ENCODE assay signal across 46 mouse cellular contexts in the genomic region with DNA sequence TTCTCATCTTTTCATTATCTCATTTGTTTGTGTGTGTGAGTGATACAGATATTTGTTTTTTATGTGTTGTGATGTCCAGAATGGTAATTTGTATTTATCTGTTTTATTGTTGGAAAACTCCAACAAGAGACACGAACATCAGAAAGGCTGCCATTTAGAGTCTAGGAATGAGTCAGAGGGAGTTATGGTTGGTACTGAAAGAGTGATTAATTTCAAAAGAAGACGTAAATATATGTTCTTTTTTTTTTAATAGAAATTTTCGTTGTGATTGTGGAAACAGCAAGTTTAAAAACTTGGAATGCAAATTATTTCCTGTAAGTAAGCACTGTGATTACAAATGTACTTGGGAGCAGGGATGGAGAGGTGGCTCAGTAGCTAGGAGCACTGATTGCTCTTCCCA. TPM values are rescaled to one million over a fixed set of nuclear protein-coding genes. Genes with fewer than 3 reads are reported as not detected.
"Had no signal": no experiment of that assay in that cellular context is flagged by ENCODE, and none has a peak within 500 bp of the region (broad histone marks: within the 10 kb centered on the region; RNA-seq: fewer than 3 reads in every experiment).

No protein-coding gene starts in this region.

- H3K4me2 ChIP-seq: limb, embryonic 12.5 days; limb, embryonic 13.5 days; limb, embryonic 15.5 days; liver, embryonic 11.5 days; liver, embryonic 12.5 days; liver, embryonic 13.5 days; liver, embryonic 15.5 days; lung, embryonic 14.5 days; lung, embryonic 15.5 days; midbrain, embryonic 11.5 days; midbrain, embryonic 12.5 days; midbrain, embryonic 13.5 days; midbrain, embryonic 15.5 days had no signal

- H3K9ac ChIP-seq: limb, embryonic 12.5 days; limb, embryonic 13.5 days; limb, embryonic 15.5 days; liver, embryonic 12.5 days; liver, embryonic 13.5 days; liver, embryonic 14.5 days; liver, embryonic 15.5 days; liver, postnatal 0 days; lung, embryonic 14.5 days; lung, embryonic 15.5 days; midbrain, embryonic 12.5 days; midbrain, embryonic 13.5 days; midbrain, embryonic 15.5 days had no signal

- H3K27me3 ChIP-seq: limb, embryonic 12.5 days; limb, embryonic 13.5 days; limb, embryonic 15.5 days; liver, embryonic 12.5 days; liver, embryonic 13.5 days; liver, embryonic 15.5 days; lung, embryonic 15.5 days; megakaryocyte, embryonic 14.5 days; midbrain, embryonic 12.5 days; midbrain, embryonic 13.5 days; midbrain, embryonic 15.5 days had no signal

- H3K9me3 ChIP-seq: limb, embryonic 10.5 days; limb, embryonic 12.5 days; limb, embryonic 13.5 days; limb, embryonic 15.5 days; liver, embryonic 12.5 days; liver, embryonic 13.5 days; liver, embryonic 15.5 days; lung, embryonic 15.5 days; megakaryocyte, embryonic 14.5 days; midbrain, embryonic 10.5 days; midbrain, embryonic 12.5 days; midbrain, embryonic 13.5 days; midbrain, embryonic 15.5 days had no signal

- H3K27ac ChIP-seq: limb, embryonic 10.5 days; limb, embryonic 12.5 days; limb, embryonic 13.5 days; limb, embryonic 15.5 days; liver, embryonic 12.5 days; liver, embryonic 13.5 days; liver, embryonic 14.5 days; liver, embryonic 15.5 days; lung, embryonic 15.5 days; macrophage; midbrain, embryonic 10.5 days; midbrain, embryonic 12.5 days; midbrain, embryonic 13.5 days; midbrain, embryonic 15.5 days had no signal

- DNase-seq: left cerebral cortex, postnatal 4 days; liver; liver, embryonic 13.5 days; liver, postnatal 0 days; lung, adult 18-20 months; lung, adult 2 months; lung, embryonic 14.5 days; lung, postnatal 10 days; lung, postnatal 14 days; lung, postnatal 36 days; lung, postnatal 4 days; midbrain, embryonic 14.5 days had no signal

- H3K4me3 ChIP-seq: limb, embryonic 10.5 days; limb, embryonic 12.5 days; limb, embryonic 13.5 days; limb, embryonic 15.5 days; liver, embryonic 12.5 days; liver, embryonic 13.5 days; liver, embryonic 15.5 days; lung, embryonic 15.5 days; megakaryocyte, embryonic 14.5 days; midbrain, embryonic 10.5 days; midbrain, embryonic 12.5 days; midbrain, embryonic 13.5 days; midbrain, embryonic 15.5 days; myocyte had no signal

RNA-seq across cellular contexts. Expression of a gene that starts 4.1 kb away (rescaled TPM):
- total RNA-seq: left cerebral cortex, adult 8-10 months; left cerebral cortex, postnatal 10 days; left cerebral cortex, postnatal 14 days; left cerebral cortex, postnatal 25 days; left cerebral cortex, postnatal 36 days; left cerebral cortex, postnatal 4 days; liver, adult 2 months; megakaryocyte progenitor cell, adult 5-6 weeks; megakaryocyte, adult 5-6 weeks; megakaryocyte-erythroid progenitor cell, adult 5-6 weeks; monocyte, adult 5-6 weeks had no signal
- polyA plus RNA-seq: limb, embryonic 10.5 days; limb, embryonic 12.5 days; limb, embryonic 13.5 days; limb, embryonic 14.5 days; limb, embryonic 15.5 days; liver, adult 2 months; liver, embryonic 11.5 days; liver, embryonic 13.5 days; liver, embryonic 14.5 days; liver, embryonic 15.5 days; liver, embryonic 16.5 days; liver, postnatal 0 days; lung, adult 2 months; lung, embryonic 14.5 days; lung, embryonic 15.5 days; lung, embryonic 16.5 days; lung, postnatal 0 days; macrophage; midbrain, embryonic 10.5 days; midbrain, embryonic 11.5 days; midbrain, embryonic 12.5 days; midbrain, embryonic 13.5 days; midbrain, embryonic 14.5 days; midbrain, embryonic 15.5 days; midbrain, embryonic 16.5 days; midbrain, postnatal 0 days; neural tube, embryonic 11.5 days had no signal
